8 mouse cellular contexts compared by ENCODE assay signal in the genomic region with DNA sequence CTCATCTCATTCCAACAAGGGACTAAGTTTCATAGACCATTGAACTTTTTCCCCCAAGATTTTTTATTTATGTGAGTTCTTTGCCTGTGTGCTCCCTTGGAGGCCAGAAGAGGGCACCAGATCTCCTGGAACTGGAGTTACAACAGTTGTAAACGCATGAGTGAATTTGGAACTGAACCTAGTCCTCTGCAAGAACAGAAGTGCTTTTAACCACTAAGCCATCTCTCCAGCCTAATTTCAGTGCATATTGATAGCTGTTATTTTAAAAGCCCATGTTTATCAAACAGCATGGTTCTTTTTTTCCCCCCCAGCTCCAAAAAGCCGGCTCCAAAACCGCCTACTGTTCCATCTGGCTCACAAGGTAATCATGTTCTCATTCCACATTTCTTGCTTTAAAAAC. TPM values are rescaled to one million over a fixed set of nuclear protein-coding genes. Genes with fewer than 3 reads are reported as not detected.
DNase-seq lines count a peak whose midpoint lies in the region; ATAC-seq and TF ChIP-seq lines count a peak whose summit lies in the region.
"Had no signal": no experiment of that assay in that cellular context is flagged by ENCODE, and none has a peak within 500 bp of the region (broad histone marks: within the 10 kb centered on the region; RNA-seq: fewer than 3 reads in every experiment).

No protein-coding gene starts in this region.

- no peak overlapping the region for H3K27ac ChIP-seq in kidney, embryonic 16.5 days (ENCODE audit: low read length)
- no peak overlapping the region for H3K27ac ChIP-seq in layer of hippocampus, adult 2 months
- H3K27ac ChIP-seq: midbrain, embryonic 12.5 days had no signal

- H3K9ac ChIP-seq in kidney, embryonic 16.5 days (replicated peaks; ENCODE audit: low read length): no peak overlapping the region
- H3K9ac ChIP-seq: midbrain, embryonic 12.5 days had no signal

- no peaks in the 10 kb centered on the region for H3K27me3 ChIP-seq in kidney, embryonic 16.5 days (ENCODE audit: insufficient read depth, low read length)
- H3K27me3 ChIP-seq: midbrain, embryonic 12.5 days had no signal

- ATAC-seq in kidney, embryonic 16.5 days (ENCODE audit: low FRiP score, low TSS enrichment): no peak

- DNase-seq in kidney, adult 8-10 months: peak; percentile 37 to 38
- peak; percentile 32 for DNase-seq in MN1 (ENCODE audit: low spot score)
- peak; percentile 5 for DNase-seq in cerebellum, adult 9-11 months
- peak; percentile 64 to 86 for DNase-seq in layer of hippocampus, adult 2 months (ENCODE audit: low spot score in 2 of 2)
- DNase-seq in retina, postnatal 1 day: peak; percentile 70
- DNase-seq in gastrocnemius, postnatal 4 days (ENCODE audit: low spot score in 2 of 2): no peak

- no peak overlapping the region for H3K4me3 ChIP-seq in kidney, embryonic 16.5 days (ENCODE audit: low read length)
- H3K4me3 ChIP-seq in layer of hippocampus, adult 2 months: no peak overlapping the region
- H3K4me3 ChIP-seq: midbrain, embryonic 12.5 days had no signal

- no peaks in the 10 kb centered on the region for H3K9me3 ChIP-seq in kidney, embryonic 16.5 days (ENCODE audit: low read length)
- H3K9me3 ChIP-seq: midbrain, embryonic 12.5 days had no signal

- WGBS in kidney, embryonic 16.5 days: 80% methylated on average over 3 of the region's 3 CpGs

- H3K4me2 ChIP-seq in kidney, embryonic 16.5 days (replicated peaks; ENCODE audit: low read depth, low read length): no peak overlapping the region
- H3K4me2 ChIP-seq: midbrain, embryonic 12.5 days had no signal

- peaks cover 9% of the 10 kb centered on the region; the same call in 1 of the 2 replicates for H3K36me3 ChIP-seq in kidney, embryonic 16.5 days (ENCODE audit: insufficient read depth, low read length)

- peak; percentile 83 for TF ChIP-seq CTCF in layer of hippocampus, adult 2 months (conservative IDR thresholded peaks at IDR 0.05)

- H3K4me1 ChIP-seq in kidney, embryonic 16.5 days (ENCODE audit: insufficient read depth, low read length): no peaks in the 10 kb centered on the region
- H3K4me1 ChIP-seq: midbrain, embryonic 12.5 days had no signal

RNA-seq across cellular contexts. Expression of a gene that starts 8.4 kb away (rescaled TPM):
- 7.9 and 9.8 TPM in 2 replicates for polyA plus RNA-seq in kidney, embryonic 16.5 days (2015; fragmentation: Nextera tagmentation; extraction: Ambion mirVana)
- 10 to 100 TPM; 11.5 to 12.2 TPM for total RNA-seq in layer of hippocampus, adult 2 months (2021)
- total RNA-seq in gastrocnemius, postnatal 4 days (2021): 1 to 10 TPM; 4.3 TPM

RNA-seq across cellular contexts. Expression of a gene that starts 35.3 kb away (rescaled TPM):
- 4.2 and 4.3 TPM in 2 replicates for polyA plus RNA-seq in kidney, embryonic 16.5 days (2015; fragmentation: Nextera tagmentation; extraction: Ambion mirVana)
- total RNA-seq in layer of hippocampus, adult 2 months (2021): 1 to 10 TPM; 3.1 to 3.9 TPM
- 10 to 100 TPM; 15.9 to 17.0 TPM for total RNA-seq in gastrocnemius, postnatal 4 days (2021)

RNA-seq across cellular contexts. Expression of a gene that starts 44.1 kb away (rescaled TPM):
- polyA plus RNA-seq in kidney, embryonic 16.5 days (2015; fragmentation: Nextera tagmentation; extraction: Ambion mirVana): 11.5 and 12.3 TPM in 2 replicates
- total RNA-seq in layer of hippocampus, adult 2 months (2021): 10 to 100 TPM; 48.0 to 49.3 TPM
- total RNA-seq in gastrocnemius, postnatal 4 days (2021): 10 to 100 TPM; 29.2 to 36.9 TPM

Comparison
In these comparisons a context has a peak if more than half of its experiments do, and no peak if none do; other contexts are left out.
1. DNase-seq: peak in kidney, adult 8-10 months (2 of 2), MN1 (single experiment), cerebellum, adult 9-11 months (single experiment), layer of hippocampus, adult 2 months (2 of 2) and retina, postnatal 1 day (single experiment); none in gastrocnemius, postnatal 4 days (0 of 2).